Mouse (Mus musculus): ENCODE results near the gene Knl1. TPM values are rescaled to one million over a fixed set of nuclear protein-coding genes. Genes with fewer than 3 reads are reported as not detected.
A peak's percentile ranks its signal among the peaks of the same experiment; 100 is the strongest.

The Knl1 gene
- polyA plus RNA-seq, 1 experiment, result 1.4 TPM

DNA sequence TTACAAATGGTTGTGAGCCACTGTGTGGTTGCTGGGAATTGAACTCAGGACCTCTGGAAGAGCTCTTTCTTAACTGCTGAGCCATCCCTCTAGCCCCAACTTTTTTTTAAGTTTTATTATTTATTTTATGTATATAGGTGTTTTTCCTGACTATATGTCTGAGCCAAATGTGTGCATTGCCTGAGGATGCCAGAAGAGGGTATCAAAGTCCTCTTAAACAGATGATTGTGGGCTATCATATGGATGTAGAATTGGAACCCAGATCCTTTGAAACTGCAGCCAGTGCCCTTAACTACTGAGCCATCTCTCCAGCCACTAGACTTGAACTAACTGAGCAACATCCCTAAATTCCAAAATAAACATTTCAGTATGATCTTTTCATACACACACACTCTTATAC, 54.6 kb downstream of the Knl1 start:
- H3ac ChIP-seq (ENCODE audit: control insufficient read depth, insufficient read length), result no peak overlapping the region
- TF ChIP-seq CEBPB (IDR thresholded peaks at IDR 0.05; ENCODE audit: insufficient read depth, poor library complexity, severe bottlenecking), result no peak
- TF ChIP-seq MYOG (IDR thresholded peaks at IDR 0.05; ENCODE audit: control insufficient read depth in 1 of 3, insufficient read depth in 1 of 3, insufficient read length in 2 of 3, low read depth in 2 of 3), result no peak
- no peak for TF ChIP-seq MYOD1 (IDR thresholded peaks at IDR 0.05; ENCODE audit: control insufficient read depth in 1 of 3, insufficient read length in 2 of 3, low read depth in 2 of 3)
- TF ChIP-seq E2F4 (IDR thresholded peaks at IDR 0.05; ENCODE audit: insufficient read depth), result no peak
- TF ChIP-seq USF1 (IDR thresholded peaks at IDR 0.05; ENCODE audit: low read depth), result no peak
- TF ChIP-seq TCF3 (IDR thresholded peaks at IDR 0.05; ENCODE audit: insufficient read length, low read depth), result no peak
- no peak for TF ChIP-seq SRF (IDR thresholded peaks at IDR 0.05; ENCODE audit: control insufficient read depth, insufficient read length, low read depth)
- no peak for TF ChIP-seq POLR2A (IDR thresholded peaks at IDR 0.05; ENCODE audit: insufficient read length, low read depth)
- no peak for TF ChIP-seq REST (IDR thresholded peaks at IDR 0.05; ENCODE audit: insufficient read depth, insufficient read length)
- TF ChIP-seq TCF12 (IDR thresholded peaks at IDR 0.05; ENCODE audit: insufficient read depth, poor library complexity, severe bottlenecking), result no peak
- no peak for TF ChIP-seq MAX (IDR thresholded peaks at IDR 0.05; ENCODE audit: low read depth)
- no peak for TF ChIP-seq POLR2AphosphoS2 (IDR thresholded peaks at IDR 0.05; ENCODE audit: insufficient read length, low read depth)
- H3K79me2 ChIP-seq (ENCODE audit: control insufficient read depth, insufficient read depth), result no peaks in the 10 kb centered on the region
- no peak overlapping the region for H3K4me2 ChIP-seq (ENCODE audit: low read depth)
- no peak overlapping the region for H3K4me3 ChIP-seq
- no peaks in the 10 kb centered on the region for H3K27me3 ChIP-seq (ENCODE audit: control insufficient read depth, insufficient read depth, insufficient read length)
- H3K36me3 ChIP-seq (ENCODE audit: control insufficient read depth, insufficient read depth), result peaks cover 25% of the 10 kb centered on the region

DNA sequence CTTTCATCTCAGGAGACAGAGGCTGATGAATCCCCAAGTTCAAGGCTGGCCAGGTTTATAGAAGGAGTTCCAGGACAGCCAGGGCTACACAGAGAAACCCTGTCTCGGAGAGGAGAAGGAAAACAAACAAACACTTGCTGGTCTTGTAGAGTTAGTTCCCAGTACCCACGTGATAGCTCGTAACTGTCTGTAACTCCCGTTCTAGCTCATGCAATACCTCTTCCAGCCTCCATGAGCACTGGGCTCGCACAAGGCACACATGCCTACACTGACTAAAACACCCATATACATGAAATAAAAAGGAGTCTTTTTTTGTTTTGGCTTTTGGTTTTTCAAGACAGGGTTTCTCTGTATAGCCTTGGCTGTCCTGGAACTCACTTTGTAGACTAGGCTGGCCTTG, 59.7 kb downstream of the Knl1 start:
- H3ac ChIP-seq (ENCODE audit: control insufficient read depth, insufficient read length), result no peak overlapping the region
- no peaks in the 10 kb centered on the region for H3K27me3 ChIP-seq (ENCODE audit: control insufficient read depth, insufficient read depth, insufficient read length)
- H3K4me3 ChIP-seq, result no peak overlapping the region
- no peak overlapping the region for H3K4me2 ChIP-seq (ENCODE audit: low read depth)
- TF ChIP-seq POLR2A (IDR thresholded peaks at IDR 0.05; ENCODE audit: insufficient read length, low read depth) (no peak), MAX (IDR thresholded peaks at IDR 0.05; ENCODE audit: low read depth) (no peak), REST (IDR thresholded peaks at IDR 0.05; ENCODE audit: insufficient read depth, insufficient read length) (no peak), POLR2AphosphoS2 (IDR thresholded peaks at IDR 0.05; ENCODE audit: insufficient read length, low read depth) (no peak), MYOD1 (IDR thresholded peaks at IDR 0.05; ENCODE audit: control insufficient read depth in 1 of 3, insufficient read length in 2 of 3, low read depth in 2 of 3) (no peak), CEBPB (IDR thresholded peaks at IDR 0.05; ENCODE audit: insufficient read depth, poor library complexity, severe bottlenecking) (no peak), TCF12 (IDR thresholded peaks at IDR 0.05; ENCODE audit: insufficient read depth, poor library complexity, severe bottlenecking) (no peak), TCF3 (IDR thresholded peaks at IDR 0.05; ENCODE audit: insufficient read length, low read depth) (no peak), SRF (IDR thresholded peaks at IDR 0.05; ENCODE audit: control insufficient read depth, insufficient read length, low read depth) (no peak), E2F4 (IDR thresholded peaks at IDR 0.05; ENCODE audit: insufficient read depth) (no peak), MYOG (IDR thresholded peaks at IDR 0.05; ENCODE audit: control insufficient read depth in 1 of 3, insufficient read depth in 1 of 3, insufficient read length in 2 of 3, low read depth in 2 of 3) (no peak), USF1 (IDR thresholded peaks at IDR 0.05; ENCODE audit: low read depth) (no peak)
- peaks cover 21% of the 10 kb centered on the region for H3K36me3 ChIP-seq (ENCODE audit: control insufficient read depth, insufficient read depth)
- H3K79me2 ChIP-seq (ENCODE audit: control insufficient read depth, insufficient read depth), result no peaks in the 10 kb centered on the region

DNA sequence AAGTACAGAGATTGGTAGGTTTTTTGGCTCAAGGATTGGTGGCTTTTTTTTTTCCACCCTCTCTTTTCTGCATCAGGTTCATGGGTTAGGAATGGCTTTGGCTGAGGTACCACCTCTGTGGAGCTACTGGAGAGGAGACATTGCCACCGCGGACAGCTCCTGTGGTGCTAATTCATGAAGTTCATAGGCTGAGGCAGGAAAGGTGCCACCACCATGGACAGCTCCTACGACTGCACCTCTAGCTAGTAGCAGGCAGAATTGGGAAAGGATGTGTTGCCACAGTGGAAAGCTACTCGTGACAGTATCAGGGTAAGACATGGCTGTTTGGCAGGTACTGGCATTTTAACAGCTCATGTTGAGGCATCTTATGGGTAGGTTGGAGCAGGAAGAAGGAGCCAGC, 61.6 kb downstream of the Knl1 start:
- Histone ChIP-seq H3K4me3 (no peak overlapping the region), H3K79me2 (ENCODE audit: control insufficient read depth, insufficient read depth) (peaks cover 7% of the 10 kb centered on the region), H3K36me3 (ENCODE audit: control insufficient read depth, insufficient read depth) (peaks cover 14% of the 10 kb centered on the region), H3K4me2 (ENCODE audit: low read depth) (no peak overlapping the region), H3K27me3 (ENCODE audit: control insufficient read depth, insufficient read depth, insufficient read length) (no peaks in the 10 kb centered on the region), H3ac (ENCODE audit: control insufficient read depth, insufficient read length) (no peak overlapping the region)
- peak; percentile 98 for TF ChIP-seq REST (IDR thresholded peaks at IDR 0.05; ENCODE audit: insufficient read depth, insufficient read length)
- TF ChIP-seq TCF12 (IDR thresholded peaks at IDR 0.05; ENCODE audit: insufficient read depth, poor library complexity, severe bottlenecking), result no peak
- no peak for TF ChIP-seq TCF3 (IDR thresholded peaks at IDR 0.05; ENCODE audit: insufficient read length, low read depth)
- TF ChIP-seq USF1 (IDR thresholded peaks at IDR 0.05; ENCODE audit: low read depth), result no peak

DNA sequence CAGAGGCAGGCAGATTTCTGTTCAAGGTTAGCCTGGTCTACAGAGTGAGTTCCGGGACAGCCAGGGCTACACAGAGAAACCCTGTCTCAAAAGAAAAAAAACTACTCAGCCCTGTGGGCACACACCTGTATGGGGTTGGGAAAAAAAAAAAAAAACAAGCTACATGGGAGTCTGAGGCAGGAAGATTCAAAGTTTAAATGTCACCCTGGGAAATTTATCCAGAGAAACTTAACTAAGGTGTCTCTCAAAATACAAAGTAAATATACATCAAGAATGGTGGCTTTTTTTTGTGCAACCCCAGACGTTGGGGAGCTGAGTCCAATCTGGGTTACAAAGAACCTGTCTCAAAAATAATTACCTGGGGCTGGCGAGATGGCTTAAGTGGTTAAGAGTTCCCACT, 64.1 kb downstream of the Knl1 start:
- Histone ChIP-seq H3K36me3 (ENCODE audit: control insufficient read depth, insufficient read depth) (peaks cover 8% of the 10 kb centered on the region), H3K4me2 (ENCODE audit: low read depth) (no peak overlapping the region), H3K79me2 (ENCODE audit: control insufficient read depth, insufficient read depth) (peaks cover 18% of the 10 kb centered on the region), H3ac (ENCODE audit: control insufficient read depth, insufficient read length) (no peak overlapping the region), H3K4me3 (peak overlapping the region; percentile 70), H3K27me3 (ENCODE audit: control insufficient read depth, insufficient read depth, insufficient read length) (no peaks in the 10 kb centered on the region)
- TF ChIP-seq MYOG (IDR thresholded peaks at IDR 0.05; ENCODE audit: control insufficient read depth in 1 of 3, insufficient read depth in 1 of 3, insufficient read length in 2 of 3, low read depth in 2 of 3), result no peak
- TF ChIP-seq CEBPB (IDR thresholded peaks at IDR 0.05; ENCODE audit: insufficient read depth, poor library complexity, severe bottlenecking), result no peak
- TF ChIP-seq POLR2A (IDR thresholded peaks at IDR 0.05; ENCODE audit: insufficient read length, low read depth), result no peak
- TF ChIP-seq MAX (IDR thresholded peaks at IDR 0.05; ENCODE audit: low read depth), result no peak
- no peak for TF ChIP-seq SRF (IDR thresholded peaks at IDR 0.05; ENCODE audit: control insufficient read depth, insufficient read length, low read depth)
- TF ChIP-seq REST (IDR thresholded peaks at IDR 0.05; ENCODE audit: insufficient read depth, insufficient read length), result no peak

DNA sequence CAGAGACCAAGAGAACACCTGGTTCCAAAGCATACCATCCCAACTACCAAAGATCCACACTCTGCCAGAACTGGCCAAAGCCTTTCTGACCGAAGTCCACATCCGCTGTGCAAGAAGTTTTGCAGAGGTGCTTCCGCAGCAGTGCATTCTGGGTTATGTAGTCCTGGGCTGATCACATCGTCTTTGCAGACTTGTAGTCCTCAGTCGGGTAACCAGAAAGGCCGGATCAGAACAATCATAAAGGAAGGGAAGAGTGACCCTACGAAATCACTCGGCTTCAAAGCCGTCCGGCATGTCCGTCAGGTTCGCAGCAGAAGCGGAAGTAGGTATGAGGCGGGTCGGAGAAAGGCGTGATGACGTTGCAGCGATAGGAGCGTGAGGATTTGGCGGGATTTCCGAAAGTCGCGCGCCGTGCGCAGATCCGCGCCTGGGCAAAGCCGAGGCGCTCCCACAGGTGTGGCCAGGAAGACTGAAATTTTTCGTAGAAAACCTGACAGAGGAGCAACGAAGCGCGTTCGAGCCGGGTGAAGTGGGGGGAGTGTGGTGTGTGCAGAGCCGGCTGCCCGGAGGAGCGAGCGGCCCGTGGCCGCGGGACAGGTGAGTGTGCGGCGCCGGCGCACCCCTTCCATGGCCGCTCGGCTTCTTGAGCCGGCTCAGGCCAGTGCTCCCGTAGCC, 65.7 kb downstream of the Knl1 start, which contains the start of gene Rad51:
TSS of gene Rad51 (plus strand) at position 356 of the 675 bp plus-strand sequence.
- TF ChIP-seq POLR2A (IDR thresholded peaks at IDR 0.05; ENCODE audit: insufficient read length, low read depth) (peak; percentile 58), SRF (IDR thresholded peaks at IDR 0.05; ENCODE audit: control insufficient read depth, insufficient read length, low read depth) (peak; percentile 70), REST (IDR thresholded peaks at IDR 0.05; ENCODE audit: insufficient read depth, insufficient read length) (no peak), E2F4 (IDR thresholded peaks at IDR 0.05; ENCODE audit: insufficient read depth) (peak; percentile 90)
- Histone ChIP-seq H3K79me2 (ENCODE audit: control insufficient read depth, insufficient read depth) (peaks cover 18% of the 10 kb centered on the region), H3K4me2 (ENCODE audit: low read depth) (peak within 1 kb of the TSS; percentile 79), H3K4me3 (peak within 1 kb of the TSS; percentile 70), H3K27me3 (ENCODE audit: control insufficient read depth, insufficient read depth, insufficient read length) (no peaks in the 10 kb centered on the region), H3K36me3 (ENCODE audit: control insufficient read depth, insufficient read depth) (peaks cover under 1% of the 10 kb centered on the region), H3ac (ENCODE audit: control insufficient read depth, insufficient read length) (peak within 1 kb of the TSS; percentile 22)
